Mouse (Mus musculus): ENCODE data around the gene Micu1.

The Micu1 gene

DNA sequence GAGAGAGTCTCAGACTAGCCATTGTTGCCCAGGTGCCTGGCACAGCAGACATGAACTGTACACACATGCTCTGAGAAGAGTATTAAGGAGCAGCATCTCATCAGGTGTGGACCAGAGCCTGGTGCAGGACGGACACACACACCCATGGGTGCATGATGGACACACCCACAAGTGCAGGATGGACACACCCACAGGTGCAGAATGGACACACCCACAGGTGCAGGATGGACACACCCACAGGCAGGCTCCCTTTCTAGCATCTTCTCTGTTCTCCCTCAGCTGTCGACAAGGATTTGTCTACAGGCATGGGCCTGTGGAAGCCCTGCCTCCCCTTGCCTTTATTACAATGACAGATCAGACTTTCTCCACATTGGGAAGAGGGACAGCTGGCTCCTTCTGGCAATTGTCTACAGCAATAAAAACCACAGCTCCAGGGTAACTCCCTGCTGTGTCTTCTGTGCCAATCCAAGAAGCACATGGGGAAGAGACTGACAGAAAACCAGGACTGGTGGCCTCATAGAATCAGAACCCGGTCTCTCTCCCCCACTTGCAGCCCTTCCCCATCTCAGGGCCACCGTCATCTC, 107.8 kb downstream of the Micu1 start:
- DNase-seq (ENCODE audit: low spot score), result no peak

DNA sequence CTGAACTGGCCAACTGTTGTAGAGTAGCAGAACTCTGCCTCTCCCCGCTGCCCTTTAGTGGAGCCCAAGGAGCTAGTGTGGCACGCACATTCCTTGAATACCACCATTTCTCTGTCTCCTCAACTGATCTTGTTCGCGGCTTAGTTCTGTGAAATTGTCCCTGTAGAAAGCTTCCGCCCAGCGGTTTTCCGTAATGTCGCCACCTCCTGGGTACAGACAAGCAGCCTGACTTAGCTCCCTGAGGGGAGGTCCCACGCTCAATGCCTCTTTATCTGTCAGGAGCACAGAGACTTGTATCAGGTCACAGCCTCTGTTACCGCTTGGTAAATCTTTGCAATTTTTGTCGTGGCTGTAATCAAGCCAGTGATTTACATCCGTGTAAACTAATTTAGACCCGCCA, 110.7 kb downstream of the Micu1 start:
- DNase-seq (ENCODE audit: low spot score), result no peak

DNA sequence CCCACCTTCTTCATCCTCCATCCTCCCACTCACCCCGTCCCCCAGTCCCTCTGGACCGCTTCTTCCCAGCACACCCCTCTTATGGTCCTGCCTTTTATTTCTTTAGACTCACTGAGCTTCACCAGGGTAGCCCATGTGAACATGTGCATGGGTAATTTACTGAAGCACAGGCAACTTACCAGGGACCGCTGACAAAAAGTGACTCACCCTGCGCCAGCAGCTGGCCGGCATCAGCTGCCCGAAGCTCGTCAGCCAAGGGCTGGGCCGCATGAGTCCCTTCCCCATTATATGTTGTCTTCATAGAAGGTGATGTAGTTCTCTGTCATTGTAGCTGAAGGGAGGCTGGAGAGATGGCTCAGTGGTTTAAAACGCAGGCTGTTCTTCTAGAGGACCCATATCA, 111.5 kb downstream of the Micu1 start:
- DNase-seq (ENCODE audit: low spot score), result no peak

DNA sequence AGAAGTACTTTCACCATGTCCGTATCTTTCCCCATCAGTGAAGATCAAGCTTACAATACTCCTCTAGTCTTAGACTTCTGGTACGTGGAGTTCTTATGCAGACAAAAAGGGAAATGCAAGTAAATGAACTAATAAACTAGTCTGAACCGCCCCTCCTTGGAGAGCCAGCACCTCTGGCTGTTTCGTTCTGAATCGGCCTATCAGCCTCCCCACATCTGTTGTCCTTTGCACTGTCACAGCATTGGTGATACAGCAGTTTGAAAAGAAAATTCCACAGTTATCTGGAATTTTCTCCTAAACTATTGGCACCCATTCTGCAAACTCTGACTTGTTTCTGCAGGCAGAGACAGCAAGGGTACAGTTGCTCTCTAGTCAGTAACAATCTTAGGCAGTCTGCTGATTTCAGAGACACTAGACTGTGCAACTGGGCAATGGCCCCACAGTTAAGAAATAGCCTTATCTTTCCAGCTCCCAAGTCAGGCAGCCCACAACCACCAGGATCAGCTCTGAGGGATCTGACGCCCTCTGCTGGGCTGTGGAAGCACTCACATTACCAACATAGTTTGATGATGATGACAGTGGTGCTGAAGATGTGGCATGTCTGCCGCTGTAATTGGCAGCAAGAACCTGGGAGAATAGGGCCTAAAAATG, 112.4 kb downstream of the Micu1 start:
- DNase-seq (ENCODE audit: low spot score), result peak; percentile 38

DNA sequence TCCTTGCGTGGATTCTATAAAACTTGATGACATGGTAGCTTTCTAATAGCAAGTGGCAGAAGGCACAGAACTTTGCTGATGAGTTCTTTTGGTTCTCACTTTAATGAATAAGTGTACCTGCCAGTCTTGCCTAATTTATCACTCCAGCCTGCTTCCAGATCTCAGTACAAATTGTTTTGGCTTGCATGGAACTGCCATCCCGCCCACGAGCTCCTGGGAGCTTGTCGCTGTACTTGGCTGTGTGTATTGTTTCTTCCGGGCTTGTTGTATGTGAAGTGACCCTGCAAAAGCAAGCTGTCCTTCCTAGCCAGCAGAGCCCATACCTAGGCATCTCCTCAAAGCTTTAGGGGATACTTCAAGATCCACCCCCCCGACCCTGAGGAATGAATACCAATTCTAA, 114.3 kb downstream of the Micu1 start:
- DNase-seq (ENCODE audit: low spot score), result no peak

DNA sequence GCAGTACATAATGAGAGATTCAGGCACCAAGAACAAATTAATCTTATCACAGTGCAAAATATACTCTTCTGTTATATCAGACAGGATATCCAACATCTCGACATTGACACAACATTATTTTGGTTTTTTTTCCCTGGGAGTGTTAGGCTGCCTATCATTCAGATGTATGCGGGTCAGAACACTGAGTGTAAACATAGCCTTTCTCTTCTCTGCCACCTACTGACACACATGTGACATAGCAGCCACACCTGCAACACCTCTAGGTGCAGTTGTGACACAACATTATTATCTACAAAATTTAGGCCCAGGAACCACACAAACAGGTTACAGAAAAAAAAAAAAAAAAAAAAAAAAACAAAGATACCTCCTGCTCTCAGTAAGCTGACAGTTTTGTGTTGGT, 115.3 kb downstream of the Micu1 start:
- DNase-seq (ENCODE audit: low spot score), result no peak

DNA sequence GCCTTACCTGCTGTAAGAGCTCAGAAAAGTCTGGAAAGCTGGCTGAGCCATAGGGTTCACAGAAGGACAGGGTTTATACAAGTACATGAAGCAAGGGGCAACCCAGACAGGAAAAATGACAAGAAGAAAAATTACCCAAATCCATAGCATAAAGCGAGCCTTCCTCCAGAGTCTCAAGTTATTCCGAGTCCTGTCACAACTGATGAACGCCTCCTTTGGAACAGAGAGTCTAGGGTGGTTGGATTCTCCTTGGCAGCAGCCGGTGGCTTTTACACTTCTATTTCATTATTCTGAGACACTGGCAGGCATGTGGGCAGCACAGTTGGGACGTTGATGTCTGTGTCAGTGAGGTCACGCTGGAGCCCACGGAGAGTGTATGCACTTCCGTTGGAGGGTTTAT, 115.7 kb downstream of the Micu1 start:
- DNase-seq (ENCODE audit: low spot score), result no peak

DNA sequence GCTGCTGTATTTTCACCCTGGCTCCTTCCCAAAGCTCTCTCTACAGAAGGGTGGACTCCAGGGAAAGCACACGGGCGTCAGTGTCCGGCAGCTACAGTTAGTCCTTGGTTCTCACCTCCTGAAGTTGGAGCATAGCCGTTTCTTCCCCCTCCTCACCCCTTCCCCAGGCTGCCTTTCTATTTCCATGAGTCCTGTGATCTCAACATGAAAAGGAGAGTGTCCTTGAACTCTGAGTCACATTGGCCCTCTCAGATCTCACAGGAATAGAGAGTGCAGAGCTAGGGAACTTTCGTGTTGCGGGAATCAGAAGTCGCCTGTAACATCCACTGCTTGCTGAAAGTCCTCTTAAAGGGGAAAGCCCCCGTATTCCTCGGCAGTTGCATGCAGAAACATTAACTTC, 116.9 kb downstream of the Micu1 start:
- DNase-seq (ENCODE audit: low spot score), result no peak

DNA sequence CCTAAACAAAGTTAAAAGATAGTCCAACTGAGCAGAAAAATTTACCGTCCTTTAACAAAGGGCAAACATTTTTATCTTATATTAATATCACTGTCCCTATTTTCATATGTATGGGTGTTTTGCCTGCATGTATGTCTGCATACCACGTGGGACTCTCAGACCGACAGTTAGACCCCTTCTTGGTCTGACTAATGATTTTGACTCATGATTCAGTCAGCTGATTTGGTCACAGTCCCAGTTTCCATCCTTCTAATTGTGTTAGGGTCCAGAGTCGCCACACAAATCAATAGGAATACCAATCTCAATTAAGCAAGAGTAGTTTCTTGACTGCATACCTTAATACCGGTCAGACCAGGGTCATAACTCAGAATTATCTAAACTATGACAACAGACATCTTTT, 118.6 kb downstream of the Micu1 start:
- DNase-seq (ENCODE audit: low spot score), result no peak

DNA sequence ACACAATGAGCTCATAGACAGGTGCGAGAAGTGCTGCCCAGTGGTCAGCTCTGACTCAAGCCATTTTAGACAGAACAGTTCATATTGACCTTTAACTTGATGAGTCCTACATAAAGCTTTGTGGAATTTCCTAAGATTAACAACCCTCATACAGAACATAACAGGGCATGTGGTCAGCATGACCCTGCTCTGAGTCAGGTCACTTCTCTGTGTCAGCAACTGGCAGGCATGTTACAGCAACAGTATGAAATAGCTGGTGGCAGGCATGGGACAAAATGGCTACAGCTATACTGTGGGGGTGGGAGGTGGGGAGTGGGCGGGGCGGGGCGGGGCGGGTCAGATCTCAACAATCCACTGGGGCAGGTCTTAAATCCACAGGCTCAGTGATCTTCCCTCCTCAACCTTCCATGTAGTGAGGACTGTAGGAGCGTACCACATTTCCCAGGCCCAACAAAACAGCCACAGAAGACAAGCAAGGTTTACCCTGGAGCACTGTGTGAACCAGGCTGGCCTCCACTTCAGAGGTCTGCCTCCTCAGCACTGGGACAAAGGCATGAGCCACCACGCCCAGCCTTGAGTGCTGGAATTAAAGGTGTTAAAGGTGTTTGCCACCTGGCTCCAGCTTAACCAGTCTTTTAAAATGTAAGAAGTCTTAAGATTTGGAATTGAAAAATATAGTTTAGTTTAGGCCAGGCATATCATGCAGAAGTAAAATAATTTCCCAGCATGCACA, 119.2 kb downstream of the Micu1 start:
- DNase-seq (ENCODE audit: low spot score), result no peak

DNA sequence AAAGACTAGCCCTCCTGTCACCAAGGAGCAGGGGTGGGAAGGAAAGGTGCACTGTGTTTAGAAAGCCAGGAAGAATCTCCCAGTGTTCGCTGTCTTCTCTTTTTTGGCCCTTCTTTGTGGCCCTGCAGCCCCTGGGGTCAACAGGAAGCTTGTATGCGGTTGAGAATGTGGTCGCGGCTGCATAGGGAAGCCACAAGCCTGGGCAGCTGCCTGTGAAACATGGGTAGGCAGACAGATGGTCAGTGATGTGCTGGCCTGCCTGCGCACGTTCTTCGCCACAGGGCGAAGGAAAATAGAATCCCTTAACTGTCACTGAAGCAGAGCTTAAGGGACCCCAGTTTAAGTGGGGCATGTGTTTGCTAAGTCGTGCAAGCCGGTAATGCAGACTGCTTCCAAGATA, 120.6 kb downstream of the Micu1 start:
- no peak for DNase-seq (ENCODE audit: low spot score)

DNA sequence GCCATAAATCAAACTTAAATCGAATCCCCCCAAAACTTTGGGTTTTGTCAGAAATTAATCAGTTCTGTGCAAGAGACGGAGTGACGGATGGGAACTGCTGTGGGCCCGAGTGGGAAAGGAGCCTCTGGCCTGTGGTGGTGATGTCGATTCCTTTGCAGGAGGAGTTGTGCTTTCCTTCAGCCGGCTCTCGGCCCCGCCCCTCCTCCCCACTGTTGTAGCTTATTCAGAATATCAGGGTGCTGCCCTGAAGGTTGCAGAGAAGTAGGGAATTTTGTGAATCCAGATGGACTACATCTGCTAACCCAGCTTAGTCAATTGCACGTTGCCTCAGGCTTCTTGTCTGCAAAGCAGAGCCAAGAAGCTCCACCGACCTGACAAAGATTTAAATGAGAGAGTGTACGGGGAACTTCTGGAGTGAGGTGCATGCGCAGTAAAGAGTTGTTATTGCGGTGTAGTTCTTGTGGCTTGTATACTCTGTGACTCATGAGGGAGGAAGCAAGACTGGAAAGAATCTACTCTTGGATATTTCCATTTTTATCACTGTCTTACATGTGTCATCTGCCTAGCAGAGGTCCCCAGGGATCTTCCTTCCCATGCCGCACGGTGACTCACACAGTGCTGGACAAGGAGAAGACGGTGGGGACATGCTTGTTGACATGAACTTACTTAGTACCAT, 123.0 kb downstream of the Micu1 start:
- DNase-seq (ENCODE audit: low spot score), result peak; percentile 25

DNA sequence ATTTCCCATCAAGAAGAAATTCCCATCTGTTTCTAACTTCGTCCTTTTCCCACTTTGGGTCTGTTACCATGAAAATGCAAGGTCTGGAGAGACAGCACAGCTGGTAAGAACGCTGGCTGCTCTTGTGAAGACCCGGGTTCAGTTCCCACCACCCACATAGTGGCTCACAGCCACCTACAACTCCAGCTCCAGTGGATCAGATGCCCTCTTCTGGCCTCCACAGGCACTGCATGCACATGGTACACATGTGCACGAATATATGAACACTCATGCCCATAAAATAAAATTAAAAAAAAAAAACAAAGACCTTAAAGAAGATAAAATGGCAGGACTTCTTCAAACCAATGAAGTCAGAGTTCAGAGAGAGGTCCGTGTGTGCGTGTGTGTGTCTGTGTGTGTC, 127.6 kb downstream of the Micu1 start:
- DNase-seq (ENCODE audit: low spot score), result no peak

DNA sequence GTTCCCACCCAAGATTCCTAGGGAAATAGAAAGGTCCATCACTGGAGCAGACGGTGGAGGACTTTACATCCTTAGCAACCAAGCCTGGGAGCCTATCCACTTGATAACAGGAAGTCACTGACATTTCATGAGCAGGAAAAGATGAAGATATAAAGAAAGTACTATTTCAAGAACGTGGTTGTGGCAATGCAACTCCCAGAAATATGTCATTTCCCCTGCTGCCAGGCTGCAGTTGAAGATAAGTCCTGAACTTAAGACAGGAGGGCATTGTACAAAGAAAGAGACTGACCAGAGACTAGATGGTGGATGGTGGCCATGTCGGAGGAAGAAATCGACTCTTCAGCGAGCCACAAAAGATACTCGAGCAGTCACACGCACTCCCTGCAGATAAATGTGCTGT, 129.7 kb downstream of the Micu1 start:
- no peak for DNase-seq (ENCODE audit: low spot score)

DNA sequence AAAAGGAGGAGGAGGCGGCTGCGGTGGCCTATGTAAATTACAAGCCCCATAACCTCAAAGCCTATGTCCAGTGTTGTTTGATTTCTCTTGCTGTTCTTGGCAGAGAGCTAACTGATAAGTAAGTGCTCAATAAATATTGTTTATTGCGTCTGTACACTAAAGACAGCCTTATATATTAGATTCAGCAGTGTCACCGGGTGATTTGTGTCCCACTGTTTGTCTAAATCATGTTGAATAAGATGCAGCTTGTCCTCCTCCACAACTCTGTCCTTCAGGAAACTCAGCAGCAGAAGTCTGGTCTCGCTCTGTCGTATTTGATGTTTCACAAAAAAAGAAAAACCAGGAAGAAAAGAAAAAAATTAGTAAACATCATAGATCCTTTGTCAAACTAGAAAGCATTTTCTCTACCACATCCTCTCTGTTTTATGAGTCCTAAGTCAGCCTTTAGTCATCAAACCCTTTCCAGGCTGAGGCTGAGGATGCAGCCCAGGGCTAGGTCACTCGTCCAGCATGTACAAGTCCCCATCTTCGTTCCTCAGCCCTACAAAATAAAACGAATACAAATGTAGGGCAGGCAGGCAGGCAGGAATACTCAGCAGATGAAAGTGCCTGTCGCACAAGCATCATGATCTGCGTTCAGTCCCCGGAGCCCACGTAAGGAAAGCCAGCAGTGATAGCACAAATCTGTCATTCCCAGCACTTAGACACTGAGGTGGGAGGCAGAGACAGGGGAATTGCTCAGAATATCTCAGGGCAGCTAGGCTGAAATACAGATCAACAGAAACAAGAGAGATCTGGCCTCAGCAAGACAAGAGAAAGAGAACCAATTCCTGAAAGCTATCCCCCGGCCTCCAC, 133.3 kb downstream of the Micu1 start:
- DNase-seq (ENCODE audit: low spot score), result no peak

DNA sequence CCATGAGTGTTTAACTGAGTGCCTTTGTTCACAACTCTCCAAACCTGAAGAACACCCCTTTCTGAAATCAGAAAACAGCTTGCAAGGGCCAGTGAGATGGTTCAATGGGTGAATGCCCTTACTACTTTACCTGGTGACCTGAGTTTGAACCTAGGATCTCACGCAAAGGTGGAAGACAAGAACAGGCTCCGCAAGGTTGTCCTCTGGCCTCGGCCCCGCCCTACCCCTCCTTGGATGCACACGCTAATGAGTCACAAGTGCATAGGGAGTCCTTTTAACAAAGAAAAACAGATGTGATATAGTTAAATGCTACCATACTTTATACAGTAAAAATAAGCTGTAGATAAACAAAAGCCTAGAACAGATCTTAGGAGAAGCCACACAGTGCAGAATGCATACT, 135.2 kb downstream of the Micu1 start:
- no peak for DNase-seq (ENCODE audit: low spot score)

DNA sequence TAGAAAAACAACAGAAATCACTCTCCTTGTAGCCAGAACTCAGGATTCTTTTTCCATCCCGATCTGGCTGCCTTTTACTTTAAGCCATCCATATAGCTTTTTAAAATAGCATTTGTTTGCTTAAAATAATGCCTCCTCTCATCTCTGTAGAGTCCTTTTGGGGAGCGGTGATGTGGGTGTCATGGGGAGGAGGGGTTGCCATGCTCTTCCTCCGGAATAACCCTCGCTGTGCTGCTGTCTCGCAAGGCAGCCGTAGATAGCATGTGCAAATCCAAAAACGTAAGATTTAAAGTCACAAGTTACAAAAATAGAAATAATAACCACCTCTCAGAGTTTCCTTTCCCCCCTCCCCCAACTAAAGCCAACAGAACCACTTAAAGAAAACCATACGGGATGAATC, 139.2 kb downstream of the Micu1 start:
- DNase-seq (ENCODE audit: low spot score), result no peak

DNA sequence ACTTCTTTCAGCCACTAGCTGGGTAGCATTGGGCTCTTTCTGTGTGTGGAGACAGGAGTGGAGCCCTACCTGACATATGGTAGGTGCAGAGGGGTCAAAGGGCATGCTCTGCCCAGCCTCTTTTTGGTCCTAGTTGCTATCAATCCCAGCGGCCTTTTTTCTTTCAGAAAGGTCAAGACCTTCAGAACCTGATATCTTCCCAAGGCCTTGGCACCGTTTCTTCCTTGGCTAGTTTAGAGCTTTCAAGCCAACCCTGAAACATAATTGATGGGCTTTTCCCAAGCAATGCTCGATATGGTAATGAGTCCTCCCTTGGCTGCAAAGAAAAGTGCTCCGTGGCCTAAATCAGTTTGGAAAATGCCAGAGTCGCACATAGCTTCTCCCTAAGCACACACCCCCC, 140.8 kb downstream of the Micu1 start:
- no peak for DNase-seq (ENCODE audit: low spot score)

DNA sequence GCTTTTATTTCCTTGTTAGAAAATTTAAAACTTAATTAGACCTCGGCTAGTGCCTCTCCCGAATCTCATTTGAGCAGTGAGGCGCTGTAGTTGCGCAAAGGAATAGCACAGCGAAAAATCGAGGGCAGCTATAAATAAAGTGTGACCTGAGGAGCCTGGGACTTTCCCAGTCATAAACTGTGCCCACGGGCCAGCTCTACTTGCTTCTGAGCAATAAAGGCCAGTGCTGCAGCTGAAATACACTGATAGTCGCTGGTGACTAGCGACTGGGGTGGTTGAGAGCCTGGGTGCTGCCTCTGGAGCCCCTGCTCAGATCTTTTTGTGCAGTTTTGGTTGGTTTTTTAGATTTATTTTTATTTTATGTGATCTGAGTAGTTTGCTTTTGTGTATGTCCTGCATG, 142.4 kb downstream of the Micu1 start:
- DNase-seq (ENCODE audit: low spot score), result no peak

DNA sequence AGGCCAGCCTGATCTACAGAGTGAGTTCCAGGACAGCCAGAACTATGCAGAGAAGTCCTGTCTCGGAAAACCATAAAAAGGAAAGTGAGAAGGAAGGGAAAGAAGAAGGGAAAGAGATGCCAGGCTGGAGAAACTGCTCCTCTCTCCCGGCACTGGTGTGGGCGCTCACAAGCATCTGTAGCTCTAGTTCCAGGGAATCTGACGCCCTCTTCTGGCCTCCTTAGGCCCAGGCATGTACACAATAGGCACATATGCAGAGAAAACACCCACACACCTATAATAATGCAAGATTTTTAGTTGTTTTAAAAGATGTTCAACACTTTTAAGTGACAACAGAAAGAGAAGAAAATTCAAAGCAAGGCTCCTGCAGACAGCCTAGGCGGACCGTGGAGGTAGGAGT, 144.1 kb downstream of the Micu1 start:
- no peak for DNase-seq (ENCODE audit: low spot score)

DNA sequence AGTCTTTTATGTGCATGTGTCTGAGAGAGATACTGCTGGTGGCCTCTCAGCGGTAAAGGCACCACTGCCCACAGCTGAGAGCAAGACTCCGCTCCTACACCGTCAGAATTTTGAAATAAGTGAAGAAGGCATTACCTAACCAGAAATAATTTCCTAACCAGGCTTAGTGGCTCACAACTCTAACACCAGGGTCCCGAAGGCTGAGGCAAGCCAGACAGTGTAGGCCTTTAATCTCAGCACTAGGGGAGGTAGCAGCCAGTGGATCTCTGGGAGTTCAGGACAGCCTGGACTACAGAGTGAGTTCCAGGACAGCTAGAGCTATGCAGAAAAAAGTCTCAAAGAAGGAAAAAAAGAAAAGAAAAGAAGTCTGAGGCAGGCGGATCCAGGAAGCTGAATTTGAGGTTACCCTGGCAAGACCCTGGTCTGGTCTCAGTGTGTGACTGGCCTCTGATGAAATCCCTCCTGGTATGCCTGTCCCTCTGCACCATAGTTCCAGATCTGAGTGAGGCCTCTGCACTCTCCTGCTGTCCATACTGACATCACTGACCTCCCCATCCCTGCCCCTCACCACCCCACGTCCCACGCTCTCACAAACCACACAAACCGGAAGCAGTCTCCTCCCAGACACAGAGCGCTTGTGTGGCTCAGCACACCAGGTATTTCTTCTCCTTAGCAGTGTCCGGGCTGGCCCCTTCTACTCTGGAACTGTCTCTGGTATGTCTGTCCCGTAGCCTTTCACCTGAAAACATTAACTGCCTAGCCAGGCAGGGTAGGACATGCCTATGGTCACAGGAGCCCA, 146.0 kb downstream of the Micu1 start:
- DNase-seq (ENCODE audit: low spot score), result no peak

Measured in testis, postnatal 14 days (tissue).